Comparison of ENCODE assay signal across 35 mouse cellular contexts in genomic region chrX:50978428-50978827, GRCm38 (mm10). TPM values are rescaled to one million over a fixed set of nuclear protein-coding genes. Genes with fewer than 3 reads are reported as not detected.
DNase-seq lines count a peak whose midpoint lies in the region; ATAC-seq lines count a peak whose summit lies in the region.
"Had no signal": no experiment of that assay in that cellular context is flagged by ENCODE, and none has a peak within 500 bp of the region (broad histone marks: within the 10 kb centered on the region; RNA-seq: fewer than 3 reads in every experiment).

No protein-coding gene starts in this region.

- no peak for DNase-seq in forebrain, embryonic 11.5 days (ENCODE audit: low spot score)
- peak; percentile 5 to 34 for DNase-seq in layer of hippocampus, adult 18-20 months (ENCODE audit: low spot score in 2 of 2)
- DNase-seq in layer of hippocampus, postnatal 25 days (ENCODE audit: extremely low spot score in 1 of 2, low spot score in 1 of 2) = no peak
- DNase-seq in right cerebral cortex, postnatal 10 days (ENCODE audit: low spot score in 2 of 2) = peak; percentile 20 to 45
- no peak for DNase-seq in right cerebral cortex, postnatal 14 days
- DNase-seq in kidney, postnatal 4 days = no peak
- DNase-seq in spleen, postnatal 4 days (ENCODE audit: low spot score in 2 of 2) = no peak
- DNase-seq: adrenal gland, postnatal 10 days; cerebellum, adult 18-20 months; cerebellum, postnatal 10 days; gastrocnemius, postnatal 14 days; heart, postnatal 14 days; kidney, adult 11 months; kidney, postnatal 25 days; liver; lung, adult 2 months; lung, postnatal 10 days had no signal

- H3K27ac ChIP-seq in forebrain, embryonic 15.5 days (replicated peaks) = no peak overlapping the region
- no peak overlapping the region for H3K27ac ChIP-seq in forebrain, embryonic 11.5 days (ENCODE audit: low read depth, low read length)
- H3K27ac ChIP-seq: embryonic facial prominence, embryonic 13.5 days; forebrain, embryonic 10.5 days; hindbrain, embryonic 10.5 days; hindbrain, embryonic 15.5 days; liver, embryonic 14.5 days; macrophage; midbrain, embryonic 13.5 days had no signal

- no peak overlapping the region for H3K9ac ChIP-seq in forebrain, embryonic 15.5 days (replicated peaks)
- H3K9ac ChIP-seq in forebrain, embryonic 11.5 days (ENCODE audit: low read length) = no peak overlapping the region
- H3K9ac ChIP-seq: embryonic facial prominence, embryonic 13.5 days; hindbrain, embryonic 15.5 days; liver, embryonic 14.5 days; midbrain, embryonic 13.5 days had no signal

- no peaks in the 10 kb centered on the region for H3K9me3 ChIP-seq in forebrain, embryonic 15.5 days
- no peaks in the 10 kb centered on the region for H3K9me3 ChIP-seq in forebrain, embryonic 11.5 days (ENCODE audit: control insufficient read depth, low read length)
- H3K9me3 ChIP-seq: embryonic facial prominence, embryonic 13.5 days; forebrain, embryonic 10.5 days; G1E; hindbrain, embryonic 10.5 days; hindbrain, embryonic 15.5 days; midbrain, embryonic 13.5 days had no signal

- no peaks in the 10 kb centered on the region for H3K27me3 ChIP-seq in forebrain, embryonic 15.5 days
- H3K27me3 ChIP-seq in forebrain, embryonic 11.5 days (ENCODE audit: control insufficient read depth, insufficient read depth, low read length) = no peaks in the 10 kb centered on the region
- H3K27me3 ChIP-seq: hindbrain, embryonic 15.5 days; midbrain, embryonic 13.5 days had no signal

- ATAC-seq in forebrain, embryonic 15.5 days (replicated peaks) = peak; percentile 51; the same call in 1 of the 2 replicates
- no peak for ATAC-seq in forebrain, embryonic 11.5 days (replicated peaks; ENCODE audit: low FRiP score)
- ATAC-seq: inflammation-experienced regulatory T-cells, adult 6 months; midbrain, embryonic 13.5 days had no signal

- no peaks in the 10 kb centered on the region for H3K4me1 ChIP-seq in forebrain, embryonic 15.5 days
- H3K4me1 ChIP-seq in forebrain, embryonic 11.5 days (replicated peaks; ENCODE audit: control insufficient read depth, insufficient read depth, low read length) = no peaks in the 10 kb centered on the region
- H3K4me1 ChIP-seq: embryonic facial prominence, embryonic 13.5 days; forebrain, embryonic 10.5 days; hindbrain, embryonic 10.5 days; hindbrain, embryonic 15.5 days; midbrain, embryonic 13.5 days had no signal

- no peak overlapping the region for H3K4me2 ChIP-seq in forebrain, embryonic 15.5 days (replicated peaks)
- H3K4me2 ChIP-seq in forebrain, embryonic 11.5 days (ENCODE audit: low read depth, low read length, severe bottlenecking) = no peak overlapping the region
- H3K4me2 ChIP-seq: embryonic facial prominence, embryonic 13.5 days; hindbrain, embryonic 15.5 days; midbrain, embryonic 13.5 days had no signal

- H3K4me3 ChIP-seq in forebrain, embryonic 15.5 days = no peak overlapping the region
- H3K4me3 ChIP-seq in forebrain, embryonic 11.5 days (ENCODE audit: low read depth, low read length) = no peak overlapping the region
- H3K4me3 ChIP-seq: embryonic facial prominence, embryonic 13.5 days; forebrain, embryonic 10.5 days; hindbrain, embryonic 10.5 days; hindbrain, embryonic 15.5 days; midbrain, embryonic 13.5 days had no signal

- H3K36me3 ChIP-seq in forebrain, embryonic 15.5 days = no peaks in the 10 kb centered on the region
- no peaks in the 10 kb centered on the region for H3K36me3 ChIP-seq in forebrain, embryonic 11.5 days (ENCODE audit: control insufficient read depth, insufficient read depth, low read length)
- H3K36me3 ChIP-seq: embryonic facial prominence, embryonic 13.5 days; forebrain, embryonic 10.5 days; G1E; hindbrain, embryonic 10.5 days; hindbrain, embryonic 15.5 days; midbrain, embryonic 13.5 days had no signal

- WGBS in forebrain, embryonic 15.5 days = 79% methylated on average over 2 of the region's 2 CpGs
- WGBS in forebrain, embryonic 11.5 days = 75% methylated on average over 2 of the region's 2 CpGs

RNA-seq across cellular contexts. Expression of gene Frmd7, which starts 35.9 kb away (rescaled TPM):
- 0.32 TPM in 2 replicates for polyA plus RNA-seq in forebrain, embryonic 15.5 days (2015; fragmentation: Nextera tagmentation; extraction: Ambion mirVana)
- polyA plus RNA-seq in forebrain, embryonic 11.5 days (2014; fragmentation: Nextera tagmentation; extraction: Ambion mirVana) = not detected in 2 replicates
- 1 to 10 TPM; 3.5 to 3.7 TPM for total RNA-seq in layer of hippocampus, adult 18-20 months (2021)
- 1 to 10 TPM; 2.2 to 3.3 TPM for total RNA-seq in layer of hippocampus, postnatal 25 days (2021)
- total RNA-seq: common myeloid progenitor, adult 5-6 weeks; G1E; granulocyte monocyte progenitor cell, adult 5-6 weeks; heart, postnatal 14 days; megakaryocyte-erythroid progenitor cell, adult 5-6 weeks had no signal
- polyA plus RNA-seq: C2C12; embryonic facial prominence, embryonic 13.5 days; G1E; heart, embryonic 14.5 days; inflammation-experienced regulatory T-cells, adult 6 months; kidney, embryonic 14.5 days; macrophage; neural tube, embryonic 14.5 days; spleen, adult 2 months had no signal

RNA-seq across cellular contexts. Expression of gene Rap2c, which starts 39.4 kb away (rescaled TPM):
- 13.7 and 13.9 TPM in 2 replicates for polyA plus RNA-seq in forebrain, embryonic 15.5 days (2015; fragmentation: Nextera tagmentation; extraction: Ambion mirVana)
- polyA plus RNA-seq in forebrain, embryonic 11.5 days (2014; fragmentation: Nextera tagmentation; extraction: Ambion mirVana) = 21.9 and 25.9 TPM in 2 replicates
- total RNA-seq in layer of hippocampus, adult 18-20 months (2021) = 10 to 100 TPM; 26.0 to 29.3 TPM
- total RNA-seq in layer of hippocampus, postnatal 25 days (2021) = 10 to 100 TPM; 26.0 to 26.7 TPM

Comparison
In these comparisons a context has a peak if more than half of its experiments do, and no peak if none do; other contexts are left out.
1. DNase-seq: peak in layer of hippocampus, adult 18-20 months (2 of 2) and right cerebral cortex, postnatal 10 days (2 of 2); none in forebrain, embryonic 11.5 days (single experiment), layer of hippocampus, postnatal 25 days (0 of 2), right cerebral cortex, postnatal 14 days (single experiment), kidney, postnatal 4 days (0 of 2) and spleen, postnatal 4 days (0 of 2).